7 mouse cellular contexts compared by ENCODE assay signal in genomic region chr10:80168038-80168661, GRCm38 (mm10). TPM values are rescaled to one million over a fixed set of nuclear protein-coding genes. Genes with fewer than 3 reads are reported as not detected.
DNase-seq lines count a peak whose midpoint lies in the region; ATAC-seq lines count a peak whose summit lies in the region.

No protein-coding gene starts in this region.

- peaks cover 53% of the 10 kb centered on the region for H3K4me1 ChIP-seq in intestine, embryonic 16.5 days (ENCODE audit: control insufficient read depth, insufficient read depth, low read length)
- peaks cover 66% of the 10 kb centered on the region for H3K4me1 ChIP-seq in limb, embryonic 13.5 days
- peaks cover 76% of the 10 kb centered on the region for H3K4me1 ChIP-seq in midbrain, embryonic 15.5 days

- WGBS in intestine, embryonic 16.5 days = under 1% methylated on average over 48 of the region's 48 CpGs
- under 1% methylated on average over 46 of the region's 48 CpGs for WGBS in limb, embryonic 13.5 days
- under 1% methylated on average over 43 of the region's 48 CpGs for WGBS in midbrain, embryonic 15.5 days

- ATAC-seq in intestine, embryonic 16.5 days = peak; percentile 55
- ATAC-seq in limb, embryonic 13.5 days (ENCODE audit: low FRiP score, low read depth) = peak; percentile 62
- peak; percentile 57 for ATAC-seq in midbrain, embryonic 15.5 days (replicated peaks)

- H3K36me3 ChIP-seq in intestine, embryonic 16.5 days (ENCODE audit: control insufficient read depth, insufficient read depth, low read length) = peaks cover 20% of the 10 kb centered on the region
- H3K36me3 ChIP-seq in limb, embryonic 13.5 days = peaks cover 32% of the 10 kb centered on the region
- peaks cover 22% of the 10 kb centered on the region for H3K36me3 ChIP-seq in midbrain, embryonic 15.5 days (replicated peaks)

- H3K4me2 ChIP-seq in intestine, embryonic 16.5 days (ENCODE audit: low read depth, low read length) = peak overlapping the region; percentile 77
- H3K4me2 ChIP-seq in limb, embryonic 13.5 days (replicated peaks) = peak overlapping the region; percentile 88
- H3K4me2 ChIP-seq in midbrain, embryonic 15.5 days = peak overlapping the region; percentile 92

- peak; percentile 93 for DNase-seq in adrenal gland, adult 8-10 months
- DNase-seq in embryo, embryonic 10 days (ENCODE audit: low spot score) = peak; percentile 96
- peak; percentile 91 to 92 for DNase-seq in gastrocnemius, postnatal 36 days
- peak; percentile 83 to 87 for DNase-seq in spleen, adult 18-20 months

- peak overlapping the region; percentile 98 for H3K9ac ChIP-seq in intestine, embryonic 16.5 days (ENCODE audit: low read depth, low read length)
- H3K9ac ChIP-seq in limb, embryonic 13.5 days = peak overlapping the region; percentile 99
- H3K9ac ChIP-seq in midbrain, embryonic 15.5 days = peak overlapping the region; percentile 100

- intact Hi-C loops in gastrocnemius, postnatal 36 days (cut with DNase I) = no loop called here

- H3K27ac ChIP-seq in intestine, embryonic 16.5 days (ENCODE audit: low read length) = peak overlapping the region; percentile 100
- H3K27ac ChIP-seq in limb, embryonic 13.5 days = peak overlapping the region; percentile 99
- peak overlapping the region; percentile 100 for H3K27ac ChIP-seq in midbrain, embryonic 15.5 days

- peak overlapping the region; percentile 85 for H3K4me3 ChIP-seq in intestine, embryonic 16.5 days (ENCODE audit: low read length)
- H3K4me3 ChIP-seq in limb, embryonic 13.5 days = peak overlapping the region; percentile 84
- peak overlapping the region; percentile 94 for H3K4me3 ChIP-seq in midbrain, embryonic 15.5 days

- H3K9me3 ChIP-seq in intestine, embryonic 16.5 days (ENCODE audit: control insufficient read depth, low read length) = no peaks in the 10 kb centered on the region
- no peaks in the 10 kb centered on the region for H3K9me3 ChIP-seq in limb, embryonic 13.5 days
- H3K9me3 ChIP-seq in midbrain, embryonic 15.5 days = no peaks in the 10 kb centered on the region

- H3K27me3 ChIP-seq in intestine, embryonic 16.5 days (replicated peaks; ENCODE audit: control insufficient read depth, insufficient read depth, low read length) = no peaks in the 10 kb centered on the region
- H3K27me3 ChIP-seq in limb, embryonic 13.5 days = no peaks in the 10 kb centered on the region
- H3K27me3 ChIP-seq in midbrain, embryonic 15.5 days (replicated peaks) = no peaks in the 10 kb centered on the region

RNA-seq across cellular contexts. Expression of gene Cirbp, which starts 2.4 kb away (rescaled TPM):
- total RNA-seq in adrenal gland, adult 8-10 months (2022) = 100 to 1,000 TPM in 3 of 4 experiments, 10 to 100 TPM in 1; 44.2 to 234 (median 162) TPM
- total RNA-seq in gastrocnemius, postnatal 36 days (2021) = 10 to 100 TPM; 22.6 to 28.3 TPM
- 53.2 and 62.6 TPM in 2 replicates for polyA plus RNA-seq in intestine, embryonic 16.5 days (2015; fragmentation: Nextera tagmentation; extraction: Ambion mirVana)
- 149 and 194 TPM in 2 replicates for polyA plus RNA-seq in limb, embryonic 13.5 days (2015; fragmentation: Nextera tagmentation; extraction: Ambion mirVana)
- 364 and 392 TPM in 2 replicates for polyA plus RNA-seq in midbrain, embryonic 15.5 days (2015; fragmentation: Nextera tagmentation; extraction: Ambion mirVana)

RNA-seq across cellular contexts. Expression of gene 1600002K03Rik, which starts 4.6 kb away (rescaled TPM):
- total RNA-seq in adrenal gland, adult 8-10 months (2022) = 10 to 100 TPM; 18.1 to 22.1 (median 21.7) TPM
- 1 to 10 TPM; 4.7 to 5.1 TPM for total RNA-seq in gastrocnemius, postnatal 36 days (2021)
- 23.6 TPM in 2 replicates for polyA plus RNA-seq in intestine, embryonic 16.5 days (2015; fragmentation: Nextera tagmentation; extraction: Ambion mirVana)
- polyA plus RNA-seq in limb, embryonic 13.5 days (2015; fragmentation: Nextera tagmentation; extraction: Ambion mirVana) = 9.7 and 11.0 TPM in 2 replicates
- 13.3 and 14.7 TPM in 2 replicates for polyA plus RNA-seq in midbrain, embryonic 15.5 days (2015; fragmentation: Nextera tagmentation; extraction: Ambion mirVana)

RNA-seq across cellular contexts. Expression of gene Efna2, which starts 11.1 kb away (rescaled TPM):
- 1 to 10 TPM; 2.4 to 5.2 (median 3.3) TPM for total RNA-seq in adrenal gland, adult 8-10 months (2022)
- under 1 TPM; 0.27 to 0.31 TPM for total RNA-seq in gastrocnemius, postnatal 36 days (2021)
- polyA plus RNA-seq in intestine, embryonic 16.5 days (2015; fragmentation: Nextera tagmentation; extraction: Ambion mirVana) = 7.4 and 8.1 TPM in 2 replicates
- polyA plus RNA-seq in limb, embryonic 13.5 days (2015; fragmentation: Nextera tagmentation; extraction: Ambion mirVana) = 39.5 and 40.4 TPM in 2 replicates
- 53.4 and 54.6 TPM in 2 replicates for polyA plus RNA-seq in midbrain, embryonic 15.5 days (2015; fragmentation: Nextera tagmentation; extraction: Ambion mirVana)

RNA-seq across cellular contexts. Expression of gene Midn, which starts 20.1 kb away (rescaled TPM):
- 100 to 1,000 TPM in 1 of 4 experiments, 10 to 100 TPM in 3; 56.4 to 145 (median 90.1) TPM for total RNA-seq in adrenal gland, adult 8-10 months (2022)
- 10 to 100 TPM; 37.6 to 49.3 TPM for total RNA-seq in gastrocnemius, postnatal 36 days (2021)
- polyA plus RNA-seq in intestine, embryonic 16.5 days (2015; fragmentation: Nextera tagmentation; extraction: Ambion mirVana) = 8.8 and 10.3 TPM in 2 replicates
- 22.9 and 23.2 TPM in 2 replicates for polyA plus RNA-seq in limb, embryonic 13.5 days (2015; fragmentation: Nextera tagmentation; extraction: Ambion mirVana)
- 29.5 and 29.9 TPM in 2 replicates for polyA plus RNA-seq in midbrain, embryonic 15.5 days (2015; fragmentation: Nextera tagmentation; extraction: Ambion mirVana)

RNA-seq across cellular contexts. Expression of gene Cbarp, which starts 27.5 kb away (rescaled TPM):
- 10 to 100 TPM; 58.4 to 92.4 (median 81.9) TPM for total RNA-seq in adrenal gland, adult 8-10 months (2022)
- 1 to 10 TPM; 1.4 to 2.1 TPM for total RNA-seq in gastrocnemius, postnatal 36 days (2021)
- polyA plus RNA-seq in intestine, embryonic 16.5 days (2015; fragmentation: Nextera tagmentation; extraction: Ambion mirVana) = 5.1 TPM in 2 replicates
- polyA plus RNA-seq in limb, embryonic 13.5 days (2015; fragmentation: Nextera tagmentation; extraction: Ambion mirVana) = 7.4 and 8.1 TPM in 2 replicates
- 65.7 and 66.9 TPM in 2 replicates for polyA plus RNA-seq in midbrain, embryonic 15.5 days (2015; fragmentation: Nextera tagmentation; extraction: Ambion mirVana)

Comparison
In these comparisons a context has a peak if more than half of its experiments do, and no peak if none do; other contexts are left out.
1. Peak in every context shown above with its lines: DNase-seq, ATAC-seq, H3K4me3 ChIP-seq and H3K27ac ChIP-seq.